Mouse (Mus musculus) lung, embryonic 16.5 days (tissue): ENCODE measurements around the gene Tbc1d16. TPM values are rescaled to one million over a fixed set of nuclear protein-coding genes. Genes with fewer than 3 reads are reported as not detected.
A peak's percentile ranks its signal among the peaks of the same experiment; 100 is the strongest.

ENCODE experiments used
- ATAC-seq: fragments of 200-750 bp; cut with Nextera tagmentation; 2 replicates; pipeline ENCODE4 v1.8.0; 2017; ENCODE audit warnings: low read depth, mild to moderate bottlenecking, moderate library complexity
- H3K27ac ChIP-seq: fragments of 300-500 bp; sonication (generic); 2 replicates; pipeline ENCODE4 v1.5.1; 2014; ENCODE audit warnings: mild to moderate bottlenecking, control low read depth, low read length
- H3K27me3 ChIP-seq: fragments of 300-500 bp; sonication (generic); 2 replicates; pipeline ENCODE4 v1.6.1; 2014; ENCODE audit warnings: low read depth, low read length, mixed read lengths; ENCODE audit not compliant: control insufficient read depth, insufficient read depth
- H3K36me3 ChIP-seq: fragments of 300-500 bp; sonication (generic); 2 replicates; pipeline ENCODE4 v1.6.1; 2014; ENCODE audit warnings: low read length; ENCODE audit not compliant: control insufficient read depth, insufficient read depth
- H3K4me1 ChIP-seq: fragments of 300-500 bp; sonication (generic); replicated peaks from 2 replicates; pipeline ENCODE4 v1.6.1; 2014; ENCODE audit warnings: low read length, mixed read lengths; ENCODE audit not compliant: control insufficient read depth, insufficient read depth
- H3K4me2 ChIP-seq: fragments of 300-500 bp; sonication (generic); 2 replicates; pipeline ENCODE4 v1.6.1; 2014; ENCODE audit warnings: low read depth, low read length, control low read depth
- H3K4me3 ChIP-seq: fragments of 300-500 bp; sonication (generic); 2 replicates; pipeline ENCODE4 v1.5.1; 2014; ENCODE audit warnings: mild to moderate bottlenecking, low read length, control low read depth
- H3K9ac ChIP-seq: fragments of 300-500 bp; sonication (generic); 2 replicates; pipeline ENCODE4 v1.6.1; 2014; ENCODE audit warnings: low read length, control low read depth
- H3K9me3 ChIP-seq: fragments of 300-500 bp; sonication (generic); 2 replicates; pipeline ENCODE4 v1.6.1; 2016; ENCODE audit warnings: low read length; ENCODE audit not compliant: control insufficient read depth
- WGBS: fragments of 180-500 bp; shearing (Covaris S2); extraction: QIAGEN DNeasy Blood & Tissue Kit; methylation state at CpG from one replicate; pipeline ENCODE4 v1.1.7; 2014; 5-methylcytosine and 5-hydroxymethylcytosine counted together
- polyA plus RNA-seq: library from polyadenylated mRNA; unstranded; fragments of >200 nt; fragmentation: Nextera tagmentation; extraction: Ambion mirVana; gene quantifications from 2 replicates; pipeline ENCODE4 v1.2.1, GENCODE M21; 2015

The Tbc1d16 gene
- polyA plus RNA-seq, 1 experiment from 2014 or later: 19.4 TPM

- H3K27me3 ChIP-seq: no peaks in the 10 kb centered on the region
- no peak overlapping the region; the same call in 1 of the 2 replicates for H3K27ac ChIP-seq
- 51% methylated on average over 24 of the region's 26 CpGs for WGBS
- no peak overlapping the region for H3K9ac ChIP-seq
- H3K4me1 ChIP-seq: peaks cover 3% of the 10 kb centered on the region; the same call in 1 of the 2 replicates
- H3K9me3 ChIP-seq: no peaks in the 10 kb centered on the region
- ATAC-seq: no peak
- no peak overlapping the region for H3K4me2 ChIP-seq
- peaks cover 1% of the 10 kb centered on the region; the same call in 1 of the 2 replicates for H3K36me3 ChIP-seq
- H3K4me3 ChIP-seq: no peak overlapping the region
Observed at GRCm38 (mm10) chr11:119198564-119199232, 29.6 kb downstream of the Tbc1d16 start.

- WGBS: 72% methylated on average over 18 of the region's 18 CpGs
- H3K27me3 ChIP-seq: no peaks in the 10 kb centered on the region
- no peak overlapping the region for H3K4me2 ChIP-seq
- H3K9ac ChIP-seq: no peak overlapping the region
- H3K4me1 ChIP-seq: peaks cover 3% of the 10 kb centered on the region; the same call in 1 of the 2 replicates
- H3K9me3 ChIP-seq: no peaks in the 10 kb centered on the region
- H3K4me3 ChIP-seq: no peak overlapping the region
- no peak overlapping the region; the same call in 1 of the 2 replicates for H3K27ac ChIP-seq
- peak; percentile 29; the same call in 1 of the 2 replicates for ATAC-seq
- H3K36me3 ChIP-seq: no peaks in the 10 kb centered on the region
Observed at GRCm38 (mm10) chr11:119197618-119198563, 30.4 kb downstream of the Tbc1d16 start.

- no peaks in the 10 kb centered on the region for H3K36me3 ChIP-seq
- ATAC-seq: no peak
- H3K9ac ChIP-seq: no peak overlapping the region
- 78% methylated on average over 9 of the region's 9 CpGs for WGBS
- no peak overlapping the region for H3K4me3 ChIP-seq
- H3K27ac ChIP-seq: no peak overlapping the region
- no peaks in the 10 kb centered on the region for H3K27me3 ChIP-seq
- H3K4me2 ChIP-seq: no peak overlapping the region
- H3K9me3 ChIP-seq: no peaks in the 10 kb centered on the region
- H3K4me1 ChIP-seq: peaks cover 25% of the 10 kb centered on the region
Observed at GRCm38 (mm10) chr11:119192605-119193004, 35.7 kb downstream of the Tbc1d16 start.

- Histone ChIP-seq H3K4me3 (no peak overlapping the region), H3K9me3 (no peaks in the 10 kb centered on the region), H3K4me1 (peaks cover 30% of the 10 kb centered on the region), H3K27me3 (no peaks in the 10 kb centered on the region), H3K4me2 (no peak overlapping the region), H3K36me3 (no peaks in the 10 kb centered on the region), H3K27ac (no peak overlapping the region), H3K9ac (no peak overlapping the region)
- ATAC-seq: no peak
- 70% methylated on average over 5 of the region's 5 CpGs for WGBS
Observed at GRCm38 (mm10) chr11:119192176-119192575, 36.1 kb downstream of the Tbc1d16 start.

GRCm38 (mm10) chr11:119191606-119192081 lies 36.7 kb downstream of the Tbc1d16 start:
- ATAC-seq: no peak
- Histone ChIP-seq H3K27me3 (no peaks in the 10 kb centered on the region), H3K4me3 (no peak overlapping the region), H3K36me3 (no peaks in the 10 kb centered on the region), H3K9me3 (no peaks in the 10 kb centered on the region), H3K4me2 (no peak overlapping the region), H3K27ac (no peak overlapping the region), H3K4me1 (peaks cover 35% of the 10 kb centered on the region), H3K9ac (no peak overlapping the region)
- 77% methylated on average over 9 of the region's 9 CpGs for WGBS

GRCm38 (mm10) chr11:119190498-119190897 lies 37.8 kb downstream of the Tbc1d16 start:
- WGBS: 18% methylated on average over 11 of the region's 11 CpGs
- Histone ChIP-seq H3K36me3 (no peaks in the 10 kb centered on the region), H3K4me3 (no peak overlapping the region), H3K9ac (no peak overlapping the region), H3K27ac (no peak overlapping the region), H3K4me1 (peaks cover 36% of the 10 kb centered on the region), H3K9me3 (no peaks in the 10 kb centered on the region), H3K4me2 (no peak overlapping the region), H3K27me3 (no peaks in the 10 kb centered on the region)
- peak; percentile 72 for ATAC-seq

- Histone ChIP-seq H3K36me3 (no peaks in the 10 kb centered on the region), H3K4me3 (no peak overlapping the region), H3K4me2 (no peak overlapping the region), H3K4me1 (peaks cover 41% of the 10 kb centered on the region), H3K27ac (no peak overlapping the region), H3K27me3 (no peaks in the 10 kb centered on the region), H3K9me3 (no peaks in the 10 kb centered on the region), H3K9ac (no peak overlapping the region)
- WGBS: 90% methylated on average over 3 of the region's 3 CpGs
- no peak for ATAC-seq
Observed at GRCm38 (mm10) chr11:119189319-119189718, 39.0 kb downstream of the Tbc1d16 start.

- peak overlapping the region; percentile 55; the same call in 1 of the 2 replicates for H3K27ac ChIP-seq
- no peaks in the 10 kb centered on the region for H3K27me3 ChIP-seq
- ATAC-seq: peak; percentile 46; the same call in 1 of the 2 replicates
- H3K4me1 ChIP-seq: peaks cover 41% of the 10 kb centered on the region
- H3K9ac ChIP-seq: no peak overlapping the region
- H3K4me2 ChIP-seq: no peak overlapping the region
- H3K4me3 ChIP-seq: no peak overlapping the region
- no peaks in the 10 kb centered on the region for H3K9me3 ChIP-seq
- 20% methylated on average over 6 of the region's 6 CpGs for WGBS
- no peaks in the 10 kb centered on the region for H3K36me3 ChIP-seq
Observed at GRCm38 (mm10) chr11:119188389-119188788, 39.9 kb downstream of the Tbc1d16 start.

- no peak for ATAC-seq
- Histone ChIP-seq H3K9me3 (no peaks in the 10 kb centered on the region), H3K9ac (no peak overlapping the region; the same call in 1 of the 2 replicates), H3K36me3 (no peaks in the 10 kb centered on the region), H3K27me3 (no peaks in the 10 kb centered on the region), H3K4me2 (no peak overlapping the region), H3K27ac (peak overlapping the region; percentile 55; the same call in 1 of the 2 replicates), H3K4me3 (no peak overlapping the region), H3K4me1 (peaks cover 41% of the 10 kb centered on the region)
- WGBS: 56% methylated on average over 10 of the region's 10 CpGs
Observed at GRCm38 (mm10) chr11:119187800-119188197, 40.5 kb downstream of the Tbc1d16 start.
